In genomic region chr9:14523408-14524043, GRCm38 (mm10) we compare ENCODE assay signal across 8 mouse cellular contexts. TPM values are rescaled to one million over a fixed set of nuclear protein-coding genes. Genes with fewer than 3 reads are reported as not detected.
DNase-seq lines count a peak whose midpoint lies in the region; ATAC-seq and TF ChIP-seq lines count a peak whose summit lies in the region.

No protein-coding gene starts in this region.

- H3K4me3 ChIP-seq in gastrocnemius, adult 2 months, result no peak overlapping the region
- no peak overlapping the region for H3K4me3 ChIP-seq in left cerebral cortex, adult 2 months

- ATAC-seq in megakaryocyte-erythroid progenitor cell, adult 5-6 weeks (replicated peaks; ENCODE audit: low FRiP score, low TSS enrichment, poor library complexity, severe bottlenecking), result peak; percentile 96

- peak; percentile 99 for TF ChIP-seq CTCF in gastrocnemius, adult 2 months (IDR thresholded peaks at IDR 0.05)
- TF ChIP-seq CTCF in left cerebral cortex, adult 2 months (IDR thresholded peaks at IDR 0.05), result peak; percentile 97

- peak overlapping the region; percentile 70 for H3K27ac ChIP-seq in gastrocnemius, adult 2 months
- H3K27ac ChIP-seq in left cerebral cortex, adult 2 months, result no peak overlapping the region

- DNase-seq in ZHBTc4 (ENCODE audit: low read depth, low spot score), result peak; percentile 85
- DNase-seq in cerebellum, postnatal 36 days, result peak; percentile 69 to 73
- DNase-seq in gastrocnemius, adult 2 months, result peak; percentile 88
- peak; percentile 83 for DNase-seq in induced T-regulatory cell, adult 2 months (ENCODE audit: low read depth)
- peak; percentile 77 to 86 for DNase-seq in left cerebral cortex, adult 2 months (ENCODE audit: extremely low spot score in 1 of 2, low spot score in 2 of 2)
- peak; percentile 78 for DNase-seq in right cerebral cortex, postnatal 25 days
- DNase-seq in urinary bladder, postnatal 25 days (ENCODE audit: low spot score), result peak; percentile 77

- intact Hi-C loops in gastrocnemius, adult 2 months (cut with DNase I), result loop anchor here (1.0 kb wide), 1 partner anchor 176 kb away; no protein-coding TSS in a partner anchor
- intact Hi-C loops in left cerebral cortex, adult 2 months (cut with DNase I), result loop anchor here (1.0 to 2.0 kb wide), 2 partner anchors 176 to 241 kb away; no protein-coding TSS in a partner anchor

RNA-seq across cellular contexts. Expression of gene Cwc15, which starts 23.1 kb away (rescaled TPM):
- 100 to 1,000 TPM; 101 TPM for total RNA-seq in gastrocnemius, adult 2 months (2021)
- 10 to 100 TPM; 82.3 to 90.9 TPM for total RNA-seq in left cerebral cortex, adult 2 months (2021)
- 161 and 192 TPM in 2 replicates for total RNA-seq in megakaryocyte-erythroid progenitor cell, adult 5-6 weeks (2014; fragmentation: Nextera tagmentation)
- total RNA-seq in megakaryocyte-erythroid progenitor cell, adult 5-6 weeks (2017), result 286 and 287 TPM in 2 replicates

RNA-seq across cellular contexts. Expression of gene Kdm4d, which starts 23.2 kb away (rescaled TPM):
- not detected for total RNA-seq in gastrocnemius, adult 2 months (2021)
- total RNA-seq in left cerebral cortex, adult 2 months (2021), result 1 to 10 TPM; 1.7 to 2.3 TPM
- not detected in 2 replicates for total RNA-seq in megakaryocyte-erythroid progenitor cell, adult 5-6 weeks (2014; fragmentation: Nextera tagmentation)
- total RNA-seq in megakaryocyte-erythroid progenitor cell, adult 5-6 weeks (2017), result not detected in 2 replicates
